Mouse (Mus musculus) heart, adult 2 months (tissue): ENCODE results near the gene Gnai2.

ENCODE experiments used
- EP300 ChIP-seq: fragments of 200-500 bp; IDR thresholded peaks from 2 replicates; pipeline ENCODE4 v1.6.1; 2011; ENCODE audit warnings: low read depth, low read length, control low read depth; ENCODE audit not compliant: insufficient read depth
- POLR2A ChIP-seq: fragments of 200-500 bp; IDR thresholded peaks from 2 replicates; pipeline ENCODE4 v1.6.1; 2011; ENCODE audit warnings: mild to moderate bottlenecking, low read depth, low read length, control low read depth; ENCODE audit not compliant: insufficient read depth

DNA sequence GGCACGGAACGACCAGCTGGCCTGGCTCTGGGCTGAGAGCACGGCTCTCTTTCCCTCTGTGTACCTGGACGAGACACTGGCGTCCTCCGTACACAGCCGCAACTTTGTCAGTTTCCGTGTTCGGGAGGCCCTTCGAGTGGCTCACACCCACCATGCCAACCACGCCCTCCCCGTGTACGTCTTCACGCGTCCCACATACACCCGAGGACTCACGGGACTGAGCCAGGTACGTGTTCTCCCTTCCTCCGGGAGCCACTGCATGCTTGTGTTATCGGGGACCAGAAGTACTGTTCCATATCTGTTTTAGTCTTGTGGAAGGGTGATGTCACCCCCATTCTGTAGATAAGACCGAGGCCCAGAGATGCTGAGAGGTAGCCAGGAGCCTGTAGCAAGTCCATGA lies 64.3 kb downstream of the Gnai2 start:
- peak; percentile 30; the same call in 1 of the 2 replicates for TF ChIP-seq POLR2A
- TF ChIP-seq EP300, result no peak
